Comparison of ENCODE assay signal across 23 mouse cellular contexts in the genomic region with DNA sequence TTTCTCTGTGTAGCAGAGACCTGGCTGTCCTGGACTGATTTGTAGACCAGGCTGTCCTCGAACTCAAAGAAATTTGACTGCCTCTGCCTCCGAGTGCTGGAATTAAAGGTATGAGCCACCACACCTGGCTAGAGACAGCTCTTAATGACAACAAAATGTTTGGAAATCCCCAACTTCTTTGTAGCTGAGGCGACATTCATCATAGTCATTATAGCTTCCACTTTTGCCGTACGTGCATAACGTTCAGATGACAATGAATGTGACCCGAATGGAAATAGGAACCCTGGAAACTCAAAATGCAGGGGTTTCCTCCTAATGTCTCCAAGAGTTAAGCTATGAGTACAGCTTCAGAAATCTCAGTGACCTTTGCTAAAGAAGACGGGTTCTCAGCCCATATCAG.
"Had no signal": no experiment of that assay in that cellular context is flagged by ENCODE, and none has a peak within 500 bp of the region (broad histone marks: within the 10 kb centered on the region; RNA-seq: fewer than 3 reads in every experiment).

No protein-coding gene starts in this region.

- H3K27me3 ChIP-seq: limb, embryonic 12.5 days; limb, embryonic 15.5 days; midbrain, embryonic 12.5 days; midbrain, embryonic 15.5 days; neural tube, embryonic 12.5 days; neural tube, embryonic 15.5 days; stomach, embryonic 15.5 days had no signal

- H3K9me3 ChIP-seq: limb, embryonic 12.5 days; limb, embryonic 15.5 days; midbrain, embryonic 12.5 days; midbrain, embryonic 15.5 days; neural tube, embryonic 12.5 days; neural tube, embryonic 15.5 days; stomach, embryonic 15.5 days had no signal

- H3K9ac ChIP-seq: limb, embryonic 12.5 days; limb, embryonic 15.5 days; liver, embryonic 14.5 days; liver, postnatal 0 days; lung, embryonic 14.5 days; midbrain, embryonic 12.5 days; midbrain, embryonic 15.5 days; neural tube, embryonic 12.5 days; neural tube, embryonic 15.5 days; stomach, embryonic 15.5 days had no signal

- H3K4me2 ChIP-seq: limb, embryonic 12.5 days; limb, embryonic 15.5 days; liver, embryonic 11.5 days; lung, embryonic 14.5 days; midbrain, embryonic 12.5 days; midbrain, embryonic 15.5 days; neural tube, embryonic 12.5 days; neural tube, embryonic 15.5 days; stomach, embryonic 15.5 days had no signal

- H3K27ac ChIP-seq: kidney, postnatal 0 days; left cerebral cortex, adult 2 months; limb, embryonic 12.5 days; limb, embryonic 15.5 days; liver, embryonic 14.5 days; macrophage; midbrain, embryonic 12.5 days; midbrain, embryonic 15.5 days; neural tube, embryonic 12.5 days; neural tube, embryonic 15.5 days had no signal

- H3K4me1 ChIP-seq: neural tube, embryonic 12.5 days had no signal

- ATAC-seq: midbrain, embryonic 15.5 days had no signal

- DNase-seq: kidney, adult 9 months; kidney, postnatal 25 days; layer of hippocampus, postnatal 36 days; left cerebral cortex, postnatal 4 days; liver, postnatal 0 days; lung, embryonic 14.5 days; right cerebral cortex, adult 18-20 months; right cerebral cortex, postnatal 14 days; right cerebral cortex, postnatal 4 days; spleen, adult 18-20 months; thymus, postnatal 25 days had no signal

- H3K36me3 ChIP-seq: limb, embryonic 12.5 days; limb, embryonic 15.5 days; midbrain, embryonic 12.5 days; midbrain, embryonic 15.5 days; neural tube, embryonic 12.5 days; neural tube, embryonic 15.5 days had no signal

- H3K4me3 ChIP-seq: left cerebral cortex, adult 2 months; limb, embryonic 12.5 days; limb, embryonic 15.5 days; midbrain, embryonic 12.5 days; midbrain, embryonic 15.5 days; neural tube, embryonic 12.5 days; neural tube, embryonic 15.5 days; stomach, embryonic 15.5 days had no signal
